Mouse (Mus musculus) testis, adult 2 months (tissue): Measurements from ENCODE around the gene Grik1. TPM values are rescaled to one million over a fixed set of nuclear protein-coding genes. Genes with fewer than 3 reads are reported as not detected.

Source experiments
- H3K27ac ChIP-seq: fragments of 200-500 bp; 2 replicates; pipeline ENCODE4 v1.5.1; 2012; ENCODE audit warnings: low read depth, low read length; ENCODE audit not compliant: control insufficient read depth, insufficient read depth
- H3K27me3 ChIP-seq: fragments of 200-500 bp; 2 replicates; pipeline ENCODE4 v1.6.1; 2012; ENCODE audit warnings: mild to moderate bottlenecking, low read length, moderate library complexity; ENCODE audit not compliant: control insufficient read depth, insufficient read depth
- H3K36me3 ChIP-seq: fragments of 200-500 bp; 2 replicates; pipeline ENCODE4 v1.6.1; 2012; ENCODE audit warnings: mild to moderate bottlenecking, low read length; ENCODE audit not compliant: control insufficient read depth, insufficient read depth
- H3K4me1 ChIP-seq: fragments of 200-500 bp; 2 replicates; pipeline ENCODE4 v1.6.1; 2012; ENCODE audit warnings: low read length; ENCODE audit not compliant: control insufficient read depth, insufficient read depth
- H3K4me3 ChIP-seq: fragments of 200-500 bp; 2 replicates; pipeline ENCODE4 v1.5.1; 2012; ENCODE audit warnings: low read depth, mild to moderate bottlenecking, low read length, moderate library complexity, mixed read lengths; ENCODE audit not compliant: control insufficient read depth
- CTCF ChIP-seq: fragments of 200-500 bp; IDR thresholded peaks from 2 replicates; pipeline ENCODE4 v1.5.1; 2012; ENCODE audit warnings: low read depth, mild to moderate bottlenecking, inconsistent platforms, low read length, moderate library complexity; ENCODE audit not compliant: control insufficient read depth, insufficient read depth, insufficient replicate concordance
- POLR2A ChIP-seq: fragments of 200-500 bp; IDR thresholded peaks from 2 replicates; pipeline ENCODE4 v1.6.1; 2012; ENCODE audit warnings: low read depth, mild to moderate bottlenecking, inconsistent platforms, low read length, moderate library complexity; ENCODE audit not compliant: control insufficient read depth
- polyA plus RNA-seq: library from polyadenylated mRNA; depleted of rRNA; stranded (reverse); fragments of >200 nt; gene quantifications from 2 replicates; pipeline ENCODE4 v1.2.3, GENCODE M21; 2012

The Grik1 gene
- polyA plus RNA-seq, 1 experiment = 0.35 TPM

- Histone ChIP-seq H3K4me1 (no peaks in the 10 kb centered on the region), H3K27ac (no peak overlapping the region), H3K36me3 (no peaks in the 10 kb centered on the region), H3K4me3 (no peak overlapping the region), H3K27me3 (no peaks in the 10 kb centered on the region)
- TF ChIP-seq CTCF (no peak), POLR2A (no peak)
Measured at GRCm38 (mm10) chr16:87961419-87961818, 328.6 kb downstream of the Grik1 start.

GRCm38 (mm10) chr16:87957449-87957848 lies 332.6 kb downstream of the Grik1 start:
- H3K36me3 ChIP-seq = no peaks in the 10 kb centered on the region
- no peaks in the 10 kb centered on the region for H3K4me1 ChIP-seq
- H3K27ac ChIP-seq = no peak overlapping the region
- no peak overlapping the region for H3K4me3 ChIP-seq
- H3K27me3 ChIP-seq = no peaks in the 10 kb centered on the region
- TF ChIP-seq CTCF = no peak
- no peak for TF ChIP-seq POLR2A

- TF ChIP-seq POLR2A (no peak), CTCF (no peak)
- Histone ChIP-seq H3K36me3 (no peaks in the 10 kb centered on the region), H3K4me3 (no peak overlapping the region), H3K4me1 (no peaks in the 10 kb centered on the region), H3K27me3 (no peaks in the 10 kb centered on the region), H3K27ac (no peak overlapping the region)
Measured at GRCm38 (mm10) chr16:87956178-87956577, 333.9 kb downstream of the Grik1 start.

GRCm38 (mm10) chr16:87954715-87955441 lies 335.2 kb downstream of the Grik1 start:
- TF ChIP-seq POLR2A (no peak), CTCF (no peak)
- H3K27me3 ChIP-seq = no peaks in the 10 kb centered on the region

GRCm38 (mm10) chr16:87953176-87953575 lies 336.9 kb downstream of the Grik1 start:
- Histone ChIP-seq H3K27me3 (no peaks in the 10 kb centered on the region), H3K36me3 (no peaks in the 10 kb centered on the region), H3K4me1 (no peaks in the 10 kb centered on the region), H3K4me3 (no peak overlapping the region), H3K27ac (no peak overlapping the region)
- no peak for TF ChIP-seq CTCF

More at GRCm38 (mm10) chr16:87954715-87955441, 335.2 kb downstream of the Grik1 start:
- Histone ChIP-seq H3K4me1 (no peaks in the 10 kb centered on the region), H3K27ac (no peak overlapping the region), H3K36me3 (no peaks in the 10 kb centered on the region), H3K4me3 (no peak overlapping the region)

GRCm38 (mm10) chr16:87949881-87950280 lies 340.2 kb downstream of the Grik1 start:
- Histone ChIP-seq H3K27ac (no peak overlapping the region), H3K36me3 (no peaks in the 10 kb centered on the region), H3K4me3 (no peak overlapping the region)

GRCm38 (mm10) chr16:87948122-87948521 lies 341.9 kb downstream of the Grik1 start:
- Histone ChIP-seq H3K27ac (no peak overlapping the region), H3K4me3 (no peak overlapping the region), H3K36me3 (no peaks in the 10 kb centered on the region), H3K27me3 (no peaks in the 10 kb centered on the region), H3K4me1 (no peaks in the 10 kb centered on the region)
- TF ChIP-seq POLR2A (no peak), CTCF (no peak)

More at GRCm38 (mm10) chr16:87949881-87950280, 340.2 kb downstream of the Grik1 start:
- TF ChIP-seq CTCF (no peak), POLR2A (no peak)
- H3K4me1 ChIP-seq = no peaks in the 10 kb centered on the region
- H3K27me3 ChIP-seq = no peaks in the 10 kb centered on the region

GRCm38 (mm10) chr16:87944318-87944717 lies 345.7 kb downstream of the Grik1 start:
- Histone ChIP-seq H3K4me3 (no peak overlapping the region), H3K27ac (no peak overlapping the region), H3K36me3 (no peaks in the 10 kb centered on the region), H3K27me3 (no peaks in the 10 kb centered on the region), H3K4me1 (no peaks in the 10 kb centered on the region)
- no peak for TF ChIP-seq POLR2A
- no peak for TF ChIP-seq CTCF
